Mouse (Mus musculus): ENCODE measurements at regions not wholly inside any gene's neighbourhood (a gene's known extent, or its start where the extent isn't known, plus 50 kb on each side); places are given as distances from the start of the nearest gene placed in this dataset.

DNA sequence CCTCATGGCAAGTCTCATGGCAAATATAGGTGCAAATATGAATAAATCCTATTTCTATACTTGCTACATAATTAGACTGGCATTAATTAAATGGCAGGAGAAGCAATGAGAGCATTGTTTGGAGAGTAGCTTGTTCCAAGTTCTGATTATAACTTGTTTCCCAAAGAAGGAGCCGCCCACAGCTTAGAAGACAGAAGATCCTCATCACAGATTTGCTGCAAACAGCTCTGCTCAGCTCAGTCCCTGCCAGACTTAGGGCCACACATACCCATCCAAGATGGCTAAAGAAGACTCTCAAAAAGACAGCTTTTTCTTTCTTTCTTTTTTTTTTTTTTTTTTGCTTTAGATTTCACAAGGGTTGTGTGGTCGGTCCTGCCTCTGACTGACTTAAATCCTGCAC is 377.4 kb upstream of the Mef2c start:
- TF ChIP-seq CTCF (IDR thresholded peaks at IDR 0.05; ENCODE audit: low read depth, low read length) (no peak), POLR2A (IDR thresholded peaks at IDR 0.05; ENCODE audit: extremely low read depth, insufficient read depth, low read length) (no peak)

Data from liver, adult 2 months (tissue).